Mouse (Mus musculus): ENCODE results near the gene Marf1.

The Marf1 gene

GRCm38 (mm10) chr16:14137976-14138561, 25.1 kb downstream of the Marf1 start:
- no peak for DNase-seq (ENCODE audit: low spot score in 2 of 2)

- no peak for DNase-seq (ENCODE audit: low spot score in 2 of 2)
Measured at GRCm38 (mm10) chr16:14135014-14135413, 28.1 kb downstream of the Marf1 start.

- no peak for DNase-seq (ENCODE audit: low spot score in 2 of 2)
Measured at GRCm38 (mm10) chr16:14131838-14132237, 31.3 kb downstream of the Marf1 start.

- DNase-seq (ENCODE audit: low spot score in 2 of 2), result no peak
Measured at GRCm38 (mm10) chr16:14131376-14131775, 31.8 kb downstream of the Marf1 start.

- DNase-seq (ENCODE audit: low spot score in 2 of 2), result no peak
Measured at GRCm38 (mm10) chr16:14130796-14131195, 32.4 kb downstream of the Marf1 start.

- no peak for DNase-seq (ENCODE audit: low spot score in 2 of 2)
Measured at GRCm38 (mm10) chr16:14128977-14129376, 34.2 kb downstream of the Marf1 start.

- no peak for DNase-seq (ENCODE audit: low spot score in 2 of 2)
Measured at GRCm38 (mm10) chr16:14125253-14125652, 37.9 kb downstream of the Marf1 start.

- DNase-seq (ENCODE audit: low spot score in 2 of 2), result no peak
Measured at GRCm38 (mm10) chr16:14124709-14125108, 38.4 kb downstream of the Marf1 start.

- DNase-seq (ENCODE audit: low spot score in 2 of 2), result no peak
Measured at GRCm38 (mm10) chr16:14123901-14124300, 39.2 kb downstream of the Marf1 start.

- DNase-seq (ENCODE audit: low spot score in 2 of 2), result no peak
Measured at GRCm38 (mm10) chr16:14122586-14122985, 40.6 kb downstream of the Marf1 start.

GRCm38 (mm10) chr16:14121563-14121962, 41.6 kb downstream of the Marf1 start:
- DNase-seq (ENCODE audit: low spot score in 2 of 2), result no peak

GRCm38 (mm10) chr16:14120941-14121340, 42.2 kb downstream of the Marf1 start:
- DNase-seq (ENCODE audit: low spot score in 2 of 2), result no peak

GRCm38 (mm10) chr16:14117299-14117698, 45.9 kb downstream of the Marf1 start:
- DNase-seq (ENCODE audit: low spot score in 2 of 2), result no peak

- DNase-seq (ENCODE audit: low spot score in 2 of 2), result no peak
Measured at GRCm38 (mm10) chr16:14112742-14113141, 50.4 kb downstream of the Marf1 start.

GRCm38 (mm10) chr16:14112133-14112532, 51.0 kb downstream of the Marf1 start:
- DNase-seq (ENCODE audit: low spot score in 2 of 2), result peak in 1 of 2 experiments; percentile 47

- DNase-seq (ENCODE audit: low spot score in 2 of 2), result no peak
Measured at GRCm38 (mm10) chr16:14110922-14111321, 52.2 kb downstream of the Marf1 start.

GRCm38 (mm10) chr16:14109651-14110230, 53.4 kb downstream of the Marf1 start:
- DNase-seq (ENCODE audit: low spot score in 2 of 2), result no peak

GRCm38 (mm10) chr16:14105891-14106290, 57.3 kb downstream of the Marf1 start:
- DNase-seq (ENCODE audit: low spot score in 2 of 2), result peak; percentile 20 to 35

GRCm38 (mm10) chr16:14091771-14092170, 71.4 kb downstream of the Marf1 start:
- DNase-seq (ENCODE audit: low spot score in 2 of 2), result no peak

- DNase-seq (ENCODE audit: low spot score in 2 of 2), result no peak
Measured at GRCm38 (mm10) chr16:14089296-14089695, 73.9 kb downstream of the Marf1 start.

- DNase-seq (ENCODE audit: low spot score in 2 of 2), result no peak
Measured at GRCm38 (mm10) chr16:14088249-14088648, 74.9 kb downstream of the Marf1 start.

- no peak for DNase-seq (ENCODE audit: low spot score in 2 of 2)
Measured at GRCm38 (mm10) chr16:14082925-14083324, 80.2 kb downstream of the Marf1 start.

GRCm38 (mm10) chr16:14070471-14071169, 92.5 kb downstream of the Marf1 start:
- DNase-seq (ENCODE audit: low spot score in 2 of 2), result no peak

Measured in frontal cortex, postnatal 36 days (tissue).